Mouse (Mus musculus) Muller cell, postnatal 12 days (primary cell): ENCODE data around the gene Tmem251.

Source experiments
- DNase-seq: peaks from one replicate; pipeline ENCODE4 v3.0.0-alpha.2; 2015; ENCODE audit errors: inconsistent ontology term

Gene Tmem251

DNA sequence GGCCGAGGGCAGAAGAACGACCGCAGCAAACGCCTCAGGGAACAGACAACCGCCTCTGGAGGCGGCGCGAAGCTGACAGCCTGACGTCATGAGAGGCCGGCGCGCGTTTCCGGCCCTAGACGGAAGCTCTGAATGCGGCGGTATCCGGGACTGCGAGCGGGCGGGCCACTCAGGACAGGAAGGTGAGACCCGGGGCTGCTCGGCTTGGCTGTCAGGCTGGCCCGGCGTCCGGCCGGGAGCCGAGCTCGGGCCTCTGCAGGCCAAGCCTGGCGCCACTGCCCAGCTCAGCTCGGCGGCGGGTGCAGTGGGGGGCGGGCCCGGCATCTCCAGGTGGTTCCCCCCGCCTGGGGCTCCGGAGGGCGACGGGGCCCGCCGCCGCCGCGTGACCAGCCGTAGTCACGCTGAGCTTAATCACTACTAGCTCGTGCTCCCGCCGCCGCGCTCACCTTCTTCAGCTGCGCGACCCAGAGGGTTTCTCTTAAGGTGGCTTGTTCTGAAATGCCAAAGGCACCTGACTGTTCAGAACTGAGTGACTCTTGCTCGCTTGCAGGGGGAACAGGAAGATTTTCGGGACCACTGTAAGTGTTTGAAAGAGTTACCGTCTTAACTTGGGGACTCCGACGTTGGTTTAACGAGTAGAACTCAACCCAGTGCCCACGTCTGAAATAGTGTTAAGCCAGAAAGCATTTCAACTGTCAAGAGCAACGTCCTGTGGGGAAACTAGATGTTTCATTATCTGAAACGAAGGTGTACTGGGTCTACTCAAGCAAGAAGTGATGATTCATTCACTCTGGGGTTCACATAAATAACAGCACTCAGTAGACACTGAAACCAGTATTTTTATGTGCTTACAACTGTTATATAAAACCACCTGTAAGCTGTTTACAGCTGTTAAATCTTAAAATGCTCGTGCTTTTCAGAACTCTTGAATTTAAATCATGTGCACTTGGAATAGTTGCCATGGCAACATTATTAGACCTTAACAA, at the start of gene Tmem251, which contains the start of gene Moap1:
Gene Tmem251, plus strand, starts transcription at position 174 of the 986 bp plus-strand sequence.
Gene Moap1, minus strand, starts transcription at position 73 of the 986 bp plus-strand sequence.
- DNase-seq = peak; percentile 92

DNA sequence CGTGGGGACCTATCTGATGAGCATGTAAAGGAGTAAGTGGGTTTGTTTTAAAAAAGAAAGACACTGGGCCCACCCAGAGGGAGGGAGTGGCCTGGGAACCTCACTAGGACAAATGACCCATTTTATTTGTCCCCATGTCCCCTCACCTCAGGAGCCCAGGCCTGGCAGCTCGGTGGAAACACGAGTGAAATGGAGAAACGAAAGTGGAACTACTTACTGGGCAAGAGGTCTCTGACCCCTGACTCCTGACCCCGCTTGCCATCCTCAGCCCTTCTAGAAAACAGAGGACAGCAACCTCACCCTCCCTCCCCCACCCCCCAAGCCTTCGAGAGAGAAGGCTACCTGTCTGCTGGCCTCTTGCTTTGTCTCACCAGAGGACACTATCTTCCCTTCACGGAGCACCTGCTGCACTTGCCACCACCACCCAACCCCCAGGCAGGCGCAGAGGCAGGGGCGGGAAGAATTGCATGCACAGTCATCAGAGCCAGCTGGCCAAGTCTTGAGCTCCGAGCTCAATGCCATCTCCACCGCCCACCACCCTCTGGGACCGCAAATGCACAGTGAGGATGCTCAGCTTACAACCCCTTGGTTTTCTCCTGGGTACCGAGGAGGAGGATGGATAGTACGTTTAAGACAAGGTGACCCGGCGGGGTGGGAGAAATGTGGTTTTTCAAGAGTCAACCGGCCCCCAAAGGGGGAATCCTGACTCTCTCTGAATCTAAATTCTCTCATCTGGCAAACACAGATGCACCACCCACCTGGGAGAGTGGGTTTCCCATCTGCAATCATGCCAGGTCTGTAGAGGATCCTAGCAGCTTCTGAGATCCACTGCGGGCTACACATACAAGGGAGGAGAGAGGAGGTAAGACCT, 48.0 kb upstream of the Tmem251 start:
- no peak for DNase-seq

DNA sequence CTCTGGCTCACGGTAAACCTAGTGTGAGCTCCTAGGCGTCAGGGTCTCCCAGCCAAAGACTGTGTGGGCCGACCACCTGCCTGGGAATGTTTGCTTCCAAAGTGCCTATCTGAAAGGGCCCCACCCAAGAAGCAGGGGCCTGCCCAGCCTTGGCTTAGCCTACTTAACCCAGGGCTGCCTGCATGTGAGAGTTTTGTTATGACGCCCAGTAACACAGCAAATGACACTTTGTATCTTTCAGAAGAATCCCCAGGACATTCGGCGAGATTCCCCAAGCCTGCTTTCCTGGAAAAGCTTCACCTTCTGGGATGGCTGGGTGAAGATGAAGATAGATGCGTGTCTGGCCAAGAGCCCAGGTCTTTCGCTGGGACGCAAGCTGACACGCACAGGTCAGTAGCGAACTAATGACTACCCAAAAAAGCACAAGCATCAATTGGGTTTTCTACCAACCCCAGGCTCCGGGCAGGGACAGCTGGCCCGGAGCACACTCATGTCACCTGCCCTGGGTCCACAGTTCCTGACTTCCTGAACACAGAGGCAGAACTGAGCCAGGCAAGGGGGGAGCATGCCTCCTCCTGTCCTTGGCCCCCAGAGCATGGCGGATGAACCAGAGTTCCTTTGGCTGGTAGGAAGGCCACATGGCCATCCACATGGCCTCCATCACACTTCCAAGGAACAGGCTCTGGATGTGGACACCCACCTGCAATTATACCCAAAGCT, 46.8 kb upstream of the Tmem251 start:
- no peak for DNase-seq

DNA sequence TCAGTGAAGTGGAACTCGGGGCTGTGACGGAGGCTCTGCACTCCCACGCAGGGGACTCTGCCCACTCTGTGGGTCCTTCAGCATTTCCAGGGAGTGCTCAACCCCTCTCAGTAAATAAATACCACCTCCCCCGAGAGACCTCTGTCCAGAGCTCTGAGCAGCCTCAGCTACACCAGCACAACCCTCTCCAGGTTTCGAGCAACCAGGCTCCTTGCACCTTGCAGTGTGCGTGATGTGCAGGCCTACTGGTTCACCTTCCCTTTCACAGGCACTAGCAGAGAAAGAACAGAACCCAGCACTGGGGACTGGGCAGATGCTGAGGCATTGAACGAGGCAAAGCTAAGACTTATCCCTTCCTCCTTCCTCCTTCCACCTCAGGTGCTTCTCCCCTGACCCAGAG, 46.2 kb upstream of the Tmem251 start:
- no peak for DNase-seq

DNA sequence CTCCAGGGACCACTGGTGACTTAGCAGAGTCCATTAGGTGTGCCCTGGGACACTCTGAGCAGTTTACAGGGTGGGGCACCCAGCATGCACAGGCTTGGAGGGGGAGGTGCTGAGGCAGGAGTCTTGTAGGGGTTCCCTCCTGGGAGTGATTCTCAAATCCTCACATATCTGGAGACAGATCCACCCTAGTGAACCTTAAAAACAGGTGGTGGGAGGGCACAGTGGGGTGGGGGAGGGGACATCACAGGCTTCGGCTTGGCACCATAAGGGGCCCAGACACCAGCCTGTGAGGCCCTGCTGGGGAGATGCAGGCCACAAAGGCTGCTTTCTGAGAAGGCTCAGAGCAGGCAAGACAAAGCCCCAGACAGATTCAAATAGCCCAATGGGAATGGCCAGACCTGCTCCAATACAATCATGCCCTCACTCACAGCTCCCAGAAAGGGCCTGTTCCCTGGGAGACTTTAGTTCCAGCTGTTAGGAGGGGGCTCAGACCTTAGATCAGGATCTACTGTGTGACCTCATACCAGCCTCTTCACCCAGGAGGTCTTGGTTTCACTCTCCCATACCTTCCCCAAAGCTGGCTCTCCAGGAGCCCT, 45.4 kb upstream of the Tmem251 start:
- DNase-seq = no peak

DNA sequence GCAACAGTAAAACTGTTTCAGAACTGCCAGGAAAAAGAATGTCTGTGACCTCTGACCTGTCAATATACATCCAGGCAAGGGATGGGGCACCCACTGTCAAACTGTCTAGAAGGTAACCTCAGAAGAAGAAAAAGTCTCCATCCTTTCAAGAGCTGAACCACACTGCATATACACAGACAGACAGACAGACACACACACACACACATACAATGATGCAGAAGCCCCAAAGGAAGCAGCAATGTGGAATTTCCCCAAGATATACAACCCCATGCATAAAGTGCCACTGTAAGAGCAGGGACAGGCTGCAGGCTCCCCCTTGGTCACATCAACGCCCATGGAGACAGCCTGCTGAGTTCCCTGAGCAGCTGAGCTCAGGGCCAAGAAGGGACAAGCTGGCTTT, 44.4 kb upstream of the Tmem251 start:
- no peak for DNase-seq

DNA sequence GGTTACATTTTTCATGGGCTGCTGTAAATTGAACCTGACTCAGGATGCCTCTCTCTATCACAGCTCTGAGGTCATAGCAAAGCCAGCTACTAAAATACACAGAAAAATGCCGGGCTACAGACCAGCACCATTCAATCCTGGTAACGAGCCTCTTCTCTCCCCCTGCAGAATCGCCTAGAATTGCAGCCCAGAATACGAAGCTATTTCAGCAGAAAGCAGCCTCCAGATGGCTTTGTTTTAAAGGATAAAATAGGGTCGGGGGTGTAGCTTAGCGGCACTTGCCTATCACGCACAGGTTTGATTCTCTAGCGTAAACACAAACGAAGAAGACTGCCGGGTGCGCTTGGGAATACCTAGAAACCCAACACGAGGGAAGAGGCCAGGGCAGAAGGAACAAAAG, 43.1 kb upstream of the Tmem251 start:
- no peak for DNase-seq

DNA sequence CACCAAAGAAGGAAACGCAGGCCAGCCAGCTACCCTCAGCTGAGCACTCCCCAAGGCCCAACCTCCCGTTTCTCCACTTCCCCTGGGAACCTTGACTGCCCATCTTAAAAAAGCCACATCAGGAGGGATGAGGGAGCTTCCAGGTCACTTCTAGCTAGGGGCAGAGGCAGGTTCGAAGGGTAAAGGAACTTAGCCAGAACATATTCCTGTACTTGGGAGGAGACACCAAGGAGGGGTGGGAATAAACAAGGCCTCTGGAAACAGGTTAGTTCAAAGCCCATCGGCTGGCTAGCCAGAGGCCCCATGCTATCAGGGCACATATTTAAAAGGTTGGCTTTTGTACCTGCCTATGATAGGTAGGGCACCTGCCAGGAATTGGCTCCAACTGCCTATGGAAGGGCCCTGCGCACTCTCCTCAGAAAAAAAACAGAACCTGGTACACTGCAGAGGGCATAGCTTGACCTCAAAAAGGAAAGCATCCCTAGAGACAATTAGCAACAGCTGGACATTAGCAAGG, 41.8 kb upstream of the Tmem251 start:
- no peak for DNase-seq

DNA sequence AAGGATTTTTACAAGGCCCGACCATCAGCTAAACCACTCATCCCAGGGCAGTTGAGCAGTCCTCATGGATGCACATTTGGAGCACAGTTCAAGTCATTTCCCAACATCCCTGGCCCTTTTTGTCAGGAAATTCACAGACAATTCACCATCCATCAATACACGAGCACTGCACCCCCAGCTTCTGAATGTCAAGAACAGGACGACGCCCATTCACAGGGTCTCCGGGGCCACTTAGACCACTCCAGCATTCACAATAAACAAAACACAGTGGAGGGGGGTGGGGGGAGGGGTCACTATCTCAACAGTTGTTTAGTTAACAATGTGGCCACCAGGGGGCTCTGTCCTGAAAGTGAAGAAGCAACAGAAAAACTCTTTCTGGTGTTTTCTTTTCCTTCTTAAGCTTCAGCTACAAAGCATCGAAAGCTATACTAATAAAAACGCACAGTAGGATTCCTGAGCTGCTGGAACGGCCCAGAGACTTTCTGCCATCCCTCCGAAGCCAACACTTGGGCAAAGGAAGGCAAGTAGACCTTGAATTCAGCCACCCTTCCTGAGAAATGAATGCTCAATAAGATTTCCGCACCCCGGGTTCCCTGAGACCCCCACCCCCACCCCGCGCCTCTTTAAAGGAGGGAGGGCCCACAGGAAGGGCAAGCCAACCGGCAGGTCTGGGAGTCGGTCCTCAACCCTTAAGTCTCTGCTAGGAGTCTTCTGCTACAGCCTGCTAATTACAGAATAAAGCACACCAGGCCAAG, 41.0 kb upstream of the Tmem251 start:
- DNase-seq = peak; percentile 72

DNA sequence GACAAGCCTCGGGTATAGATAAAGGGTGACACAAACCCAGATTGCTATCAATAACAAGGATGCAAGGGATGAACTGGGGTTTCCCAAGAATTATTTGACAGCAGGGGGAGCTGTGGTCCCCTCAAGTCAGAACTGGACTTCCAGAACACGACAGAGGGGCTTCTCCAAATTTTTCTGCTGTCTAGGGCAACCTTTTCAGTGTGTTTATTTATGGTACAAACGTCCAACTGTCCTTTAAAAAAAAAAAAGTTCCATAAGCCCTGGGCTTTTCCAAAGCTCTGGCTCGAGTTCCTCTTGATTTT, 40.5 kb upstream of the Tmem251 start:
- peak; percentile 47 for DNase-seq

DNA sequence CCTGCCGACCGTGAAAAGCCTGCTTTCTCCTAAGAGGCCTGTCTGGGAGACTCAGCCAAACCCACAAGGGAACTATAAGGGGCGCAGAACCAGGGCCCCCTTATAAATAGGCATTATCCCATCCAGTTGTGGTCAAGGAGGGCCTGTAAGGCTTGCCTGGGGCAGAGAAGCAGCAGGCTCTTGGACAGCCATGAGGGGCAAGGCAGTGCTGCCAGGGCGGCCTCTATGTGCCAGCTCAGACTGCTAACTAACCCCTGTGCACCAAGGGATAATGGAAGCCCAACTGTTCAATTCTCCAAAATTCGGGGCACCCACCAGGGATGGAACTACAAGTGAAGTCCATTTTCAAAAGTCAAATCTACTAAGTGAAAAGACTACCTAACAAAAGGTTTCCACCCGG, 40.1 kb upstream of the Tmem251 start:
- DNase-seq = peak; percentile 41

DNA sequence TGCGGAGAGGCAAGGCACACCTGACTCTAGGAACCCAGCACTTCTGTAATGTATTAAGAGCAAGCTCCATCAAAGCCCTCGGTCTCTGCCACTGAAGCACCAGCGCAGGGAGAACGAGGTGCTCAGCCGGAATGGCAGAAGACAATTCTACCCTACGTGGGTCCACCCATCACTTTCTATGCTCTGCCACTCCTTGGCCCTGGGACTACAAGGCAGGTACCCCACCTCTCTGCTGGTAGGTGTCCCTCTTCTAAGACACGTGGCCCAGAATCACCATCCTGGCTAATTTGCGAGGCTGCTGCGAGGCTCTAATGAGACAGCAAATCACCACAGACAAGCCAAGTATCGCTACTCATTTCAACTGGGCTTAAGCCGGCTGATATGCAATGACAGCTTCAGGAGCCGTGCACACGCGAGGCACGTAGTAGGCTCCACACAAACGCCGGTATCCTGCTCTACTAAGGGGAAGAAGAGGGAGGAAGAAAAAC, 39.6 kb upstream of the Tmem251 start:
- no peak for DNase-seq

DNA sequence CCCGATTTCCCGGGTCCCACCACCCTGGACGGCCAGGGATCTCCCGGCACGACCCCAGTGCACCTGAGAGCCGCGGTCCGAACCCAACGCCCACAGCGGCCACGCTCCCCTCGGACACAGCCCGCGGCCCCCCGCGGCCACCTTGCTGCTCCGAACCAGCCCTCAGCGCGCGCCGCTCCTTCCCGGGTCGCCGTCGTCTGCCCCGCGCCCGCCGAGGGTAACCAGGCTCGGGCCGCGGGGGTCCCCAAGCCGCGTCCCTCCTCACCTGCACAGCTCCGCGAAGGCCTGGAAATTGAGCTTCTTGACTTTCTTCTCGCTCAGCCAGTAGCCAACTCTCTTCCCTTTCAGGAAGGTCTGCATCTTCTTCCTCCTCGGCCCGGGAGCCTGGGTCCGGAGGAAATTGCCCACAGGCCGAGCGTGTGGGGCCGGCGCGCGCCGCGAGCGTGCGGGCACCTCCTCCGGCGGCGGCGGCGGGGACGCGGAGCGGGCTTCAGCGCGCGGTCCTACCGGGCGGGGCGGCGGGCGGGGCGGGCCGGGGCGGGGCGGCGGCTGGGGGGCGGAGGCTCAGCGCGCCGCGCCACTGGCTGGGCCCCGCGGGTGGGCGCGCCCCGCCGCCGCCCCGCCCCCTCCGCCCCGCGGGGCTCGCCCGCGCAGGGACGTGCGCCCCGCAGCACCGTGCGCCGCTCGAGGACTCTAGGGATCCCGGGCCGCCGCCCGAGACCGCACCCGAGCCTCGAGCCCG, 38.9 kb upstream of the Tmem251 start, which contains the start of gene Itpk1:
Gene Itpk1, minus strand, starts transcription at position 474 of the 742 bp plus-strand sequence.
- DNase-seq = peak; percentile 74

DNA sequence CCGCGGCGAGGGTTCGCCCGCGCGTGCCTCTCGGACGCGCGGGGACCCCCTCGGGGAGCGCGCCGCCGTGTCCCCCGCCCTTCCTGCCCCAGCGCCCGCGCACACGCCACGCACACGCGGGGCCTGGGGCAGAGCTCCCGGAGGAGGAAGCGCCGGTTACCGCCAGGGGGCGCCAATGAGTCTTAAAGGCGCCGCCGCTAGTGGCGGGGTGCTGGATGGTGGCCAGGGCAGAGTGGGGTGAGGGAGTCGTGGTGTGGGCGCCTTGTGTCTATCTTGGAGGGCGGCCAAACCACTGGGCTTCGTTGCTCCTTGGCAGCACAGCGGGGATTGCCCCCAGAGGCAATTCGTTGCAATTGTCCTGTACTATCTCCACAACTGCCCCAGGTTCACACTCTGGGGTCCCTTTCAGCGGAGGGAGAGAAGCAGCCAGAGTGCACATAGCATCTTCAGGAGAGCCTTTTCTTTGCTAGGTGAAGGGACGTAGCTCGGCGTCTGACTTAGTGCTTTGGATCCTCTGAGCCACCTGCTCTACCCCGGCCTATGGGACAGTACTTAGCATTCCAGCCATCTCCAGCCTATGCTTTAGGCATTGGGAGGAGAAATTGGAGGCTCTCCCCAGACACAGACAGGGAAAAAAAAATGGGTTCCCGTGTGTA, 38.2 kb upstream of the Tmem251 start:
- peak; percentile 88 for DNase-seq

DNA sequence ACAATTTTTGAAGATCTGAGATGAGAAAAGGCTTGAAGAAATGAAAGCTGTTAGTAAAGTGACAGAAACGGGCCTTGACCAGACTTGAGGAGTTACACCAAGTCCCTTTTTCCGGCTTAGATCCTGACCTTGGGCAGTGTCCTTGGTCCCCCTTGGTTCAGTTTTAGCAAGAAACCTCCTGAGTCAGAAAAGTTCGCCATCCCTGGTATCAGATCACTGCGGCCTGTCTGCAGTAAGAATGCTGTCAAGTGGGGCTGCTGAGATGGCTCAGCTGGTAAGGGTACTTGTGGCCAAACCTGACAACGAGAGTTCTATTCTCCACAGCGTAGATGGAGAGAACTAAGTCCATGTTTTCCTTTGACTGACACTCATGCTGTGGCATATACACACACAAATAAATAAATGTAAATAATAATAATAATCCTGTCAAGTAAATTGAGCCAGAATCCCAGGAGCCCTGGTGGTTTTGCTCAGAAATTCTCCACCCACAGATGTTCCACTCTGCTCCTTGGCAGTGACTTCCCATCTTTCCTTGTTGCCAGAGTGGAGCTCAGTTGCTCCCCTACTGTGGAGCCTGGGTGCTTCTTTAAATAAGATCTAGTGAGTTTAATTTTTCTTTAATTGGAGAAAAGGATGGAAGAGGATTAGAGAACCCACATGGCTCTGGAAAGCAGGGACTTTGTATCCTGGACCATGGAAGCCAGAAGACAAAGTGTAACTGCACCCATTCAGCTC, 37.5 kb upstream of the Tmem251 start:
- no peak for DNase-seq

DNA sequence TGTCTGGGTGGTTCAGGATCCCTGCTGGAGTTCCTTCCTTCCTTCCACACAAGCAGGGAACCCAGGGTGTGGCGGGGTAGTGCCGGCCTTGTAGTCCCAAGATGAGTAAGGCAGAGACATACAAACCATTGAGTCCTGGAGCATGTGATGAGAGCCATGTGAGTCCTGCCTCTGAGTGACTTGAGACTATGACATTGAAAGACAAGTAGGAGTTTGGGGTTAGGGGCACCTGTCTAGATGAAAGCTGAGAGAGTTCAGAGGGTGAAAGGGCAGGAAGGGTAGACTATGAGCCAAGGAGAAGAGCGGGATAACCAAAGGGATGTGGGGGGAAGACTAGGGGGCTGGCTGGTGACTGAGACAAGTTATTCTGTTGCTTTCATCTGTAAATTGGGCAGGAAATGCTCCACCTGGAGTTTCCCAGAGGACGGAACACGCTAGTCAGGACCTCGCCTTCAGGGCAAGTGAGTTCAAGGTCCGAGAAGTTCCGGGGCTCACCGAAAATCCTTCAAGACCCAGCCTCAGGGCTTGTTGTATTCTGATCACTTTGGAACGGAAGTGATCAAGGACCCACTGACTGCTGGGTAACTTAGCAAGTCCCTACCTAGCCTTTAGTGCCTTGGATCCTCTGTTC, 36.6 kb upstream of the Tmem251 start:
- DNase-seq = no peak

DNA sequence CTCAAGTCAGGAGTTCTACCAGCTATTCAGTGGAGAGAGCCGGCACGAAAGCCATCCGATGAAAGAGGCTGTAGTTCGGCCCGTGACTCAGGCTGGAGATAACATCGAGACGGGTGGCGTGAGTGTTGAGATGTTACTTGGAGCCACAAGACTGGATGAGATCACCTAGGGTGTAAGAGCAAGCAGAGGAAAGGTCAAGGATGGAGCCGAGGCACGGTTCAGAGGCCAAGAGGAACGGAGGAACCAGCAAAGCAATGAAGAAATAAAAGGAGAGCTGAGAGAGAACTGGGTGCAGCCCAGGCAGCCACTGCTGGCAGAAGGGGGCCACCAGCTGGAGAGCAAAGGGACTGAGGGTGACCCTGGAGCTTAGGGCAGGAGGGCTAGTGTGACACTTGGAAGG, 35.3 kb upstream of the Tmem251 start:
- no peak for DNase-seq

DNA sequence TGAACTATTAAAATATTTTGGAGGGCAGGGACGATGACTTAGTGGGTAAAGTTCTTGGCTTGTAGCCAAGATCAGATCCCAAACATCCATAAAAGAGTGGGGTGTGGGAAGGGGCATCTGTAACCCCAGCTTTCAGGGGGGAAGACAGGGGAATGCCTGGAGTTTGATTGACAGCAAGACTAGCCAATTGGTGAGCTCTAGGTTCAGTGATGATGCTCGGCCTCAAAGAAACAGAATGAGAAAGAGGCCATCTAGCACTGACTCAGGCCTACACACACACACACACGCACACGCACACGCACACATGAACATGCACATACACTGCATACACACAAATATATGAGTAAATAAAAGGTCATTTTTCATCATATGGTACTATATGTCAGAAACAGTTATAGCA, 33.7 kb upstream of the Tmem251 start:
- no peak for DNase-seq
